Mouse (Mus musculus): ENCODE measurements around the gene Olfr172. TPM values are rescaled to one million over a fixed set of nuclear protein-coding genes. Genes with fewer than 3 reads are reported as not detected.

Gene Olfr172
- polyA plus RNA-seq, 1 experiment from 2014 or later = not detected

DNA sequence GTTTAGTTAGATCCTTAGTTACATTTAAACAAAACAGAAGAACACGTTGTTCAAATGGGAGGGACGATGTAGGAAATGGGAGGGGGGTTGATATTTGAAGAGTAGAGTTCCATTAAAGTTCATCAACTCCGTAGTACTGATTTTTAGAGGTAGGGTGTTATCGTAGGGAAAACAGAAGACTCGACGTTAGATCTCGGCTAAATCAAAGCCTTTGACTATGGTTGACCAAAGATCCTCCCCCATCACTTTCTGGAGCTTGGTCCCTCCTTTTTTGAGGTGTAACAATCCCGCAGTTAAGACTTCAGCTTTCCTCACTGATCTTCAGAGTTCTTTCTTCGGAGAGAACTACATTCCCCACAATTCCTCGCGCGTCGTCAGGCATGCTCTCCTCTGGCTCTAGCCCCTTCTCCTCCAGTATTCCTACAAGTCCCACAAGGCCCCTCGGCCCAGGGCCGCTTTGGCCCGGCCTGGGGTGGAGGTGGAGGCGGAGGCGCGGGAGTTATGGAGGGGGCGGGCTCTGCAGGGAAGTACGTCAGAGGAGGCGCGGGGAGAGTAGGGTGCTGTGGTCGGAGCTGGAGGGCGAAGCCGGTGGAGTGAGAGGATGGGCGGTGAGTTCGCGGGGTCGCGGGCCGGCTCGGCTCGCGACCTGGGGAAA, 35.4 kb downstream of the Olfr172 start, which contains the start of gene Cldnd1:
Gene Cldnd1 (plus strand): TSS at position 434 of the 655 bp plus-strand sequence.
- WGBS = 3% methylated on average over 33 of the region's 35 CpGs
- Histone ChIP-seq H3K36me3 (ENCODE audit: control insufficient read depth, insufficient read depth, low read length) (peaks cover 19% of the 10 kb centered on the region), H3K4me2 (ENCODE audit: low read depth, low read length) (peak within 1 kb of the TSS; percentile 60), H3K4me1 (ENCODE audit: control insufficient read depth, insufficient read depth, low read length) (peaks cover 8% of the 10 kb centered on the region), H3K27ac (ENCODE audit: low read depth, low read length) (peak within 1 kb of the TSS; percentile 84), H3K4me3 (ENCODE audit: low read depth, low read length) (peak within 1 kb of the TSS; percentile 69), H3K27me3 (ENCODE audit: control insufficient read depth, insufficient read depth, low read length) (no peaks in the 10 kb centered on the region), H3K9ac (replicated peaks; ENCODE audit: low read depth, low read length) (peak within 1 kb of the TSS; percentile 78), H3K9me3 (ENCODE audit: control insufficient read depth, low read length) (no peaks in the 10 kb centered on the region)
- ATAC-seq (ENCODE audit: low read depth) = peak; percentile 100

DNA sequence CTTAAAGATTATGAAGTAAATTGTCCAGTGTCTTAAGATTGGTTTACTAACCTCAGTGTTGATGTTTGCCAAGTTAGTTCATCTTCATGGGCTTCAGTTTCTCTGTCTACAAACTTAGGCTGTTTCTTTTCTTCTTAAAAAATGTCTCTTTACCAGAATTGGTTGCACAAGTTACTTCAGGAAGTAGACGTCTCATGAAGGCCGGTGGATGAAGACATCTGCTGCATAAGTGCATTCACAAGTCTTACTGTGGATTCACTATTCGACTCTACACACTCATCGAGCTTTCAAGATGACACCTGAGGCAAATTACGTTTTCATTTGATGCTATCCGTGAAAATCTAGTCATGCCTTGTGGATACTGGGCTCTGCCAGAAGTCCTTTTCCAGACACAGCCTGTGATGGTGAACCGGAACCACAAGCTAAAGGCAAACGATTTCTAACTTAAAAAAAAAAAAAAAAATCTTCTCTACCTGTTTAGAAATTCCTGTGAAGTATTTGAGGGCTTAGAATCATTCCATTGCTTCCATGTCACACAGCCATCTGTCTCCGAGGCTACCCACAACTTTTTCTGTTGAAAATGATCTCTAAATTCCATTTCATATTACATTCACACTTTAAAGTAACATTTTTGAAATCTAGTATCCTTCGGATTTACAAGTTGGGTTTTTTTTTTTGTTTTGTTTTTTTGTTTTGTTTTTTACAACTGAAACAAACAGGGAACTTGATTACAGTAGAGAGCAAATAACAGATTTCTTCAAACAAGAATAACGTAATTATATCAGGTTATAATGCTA, 36.1 kb downstream of the Olfr172 start:
- Histone ChIP-seq H3K27me3 (ENCODE audit: control insufficient read depth, insufficient read depth, low read length) (no peaks in the 10 kb centered on the region), H3K27ac (ENCODE audit: low read depth, low read length) (no peak overlapping the region), H3K4me2 (ENCODE audit: low read depth, low read length) (0 out of 2 replicates have a peak overlapping the region, but pooled peaks have one; percentile 36), H3K4me1 (ENCODE audit: control insufficient read depth, insufficient read depth, low read length) (peaks cover 8% of the 10 kb centered on the region), H3K36me3 (ENCODE audit: control insufficient read depth, insufficient read depth, low read length) (peaks cover 12% of the 10 kb centered on the region), H3K9ac (replicated peaks; ENCODE audit: low read depth, low read length) (no peak overlapping the region), H3K9me3 (ENCODE audit: control insufficient read depth, low read length) (no peaks in the 10 kb centered on the region), H3K4me3 (ENCODE audit: low read depth, low read length) (peak overlapping the region; percentile 69; the same call in 1 of the 2 replicates)
- no peak for ATAC-seq (ENCODE audit: low read depth)
- WGBS = 86% methylated on average over 11 of the region's 11 CpGs

DNA sequence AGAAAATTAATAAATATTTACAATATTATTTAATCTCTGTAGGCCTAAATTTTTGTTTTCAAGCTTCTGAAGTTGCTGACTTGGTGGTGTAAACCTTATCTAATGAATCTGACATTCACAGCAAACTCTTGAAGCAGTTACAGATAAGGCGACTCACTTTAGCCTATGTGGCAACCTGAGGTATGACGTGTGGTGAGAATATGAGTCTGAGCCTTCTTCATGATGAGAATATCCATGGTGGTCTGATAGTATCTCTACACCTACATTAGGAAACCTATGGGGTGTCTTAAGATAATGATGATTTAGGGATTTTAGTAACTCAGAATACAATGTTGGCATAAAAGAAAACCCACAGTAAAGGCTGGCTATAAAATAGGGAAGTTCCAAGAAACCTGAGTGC, 40.7 kb downstream of the Olfr172 start:
- WGBS = 87% methylated on average over 2 of the region's 2 CpGs
- no peak for ATAC-seq (ENCODE audit: low read depth)
- no peaks in the 10 kb centered on the region for H3K36me3 ChIP-seq (ENCODE audit: control insufficient read depth, insufficient read depth, low read length)
- no peak overlapping the region for H3K27ac ChIP-seq (ENCODE audit: low read depth, low read length)
- H3K9me3 ChIP-seq (ENCODE audit: control insufficient read depth, low read length) = no peaks in the 10 kb centered on the region
- no peaks in the 10 kb centered on the region for H3K27me3 ChIP-seq (ENCODE audit: control insufficient read depth, insufficient read depth, low read length)
- H3K4me1 ChIP-seq (ENCODE audit: control insufficient read depth, insufficient read depth, low read length) = no peaks in the 10 kb centered on the region
- H3K9ac ChIP-seq (replicated peaks; ENCODE audit: low read depth, low read length) = no peak overlapping the region
- no peak overlapping the region for H3K4me3 ChIP-seq (ENCODE audit: low read depth, low read length)
- H3K4me2 ChIP-seq (ENCODE audit: low read depth, low read length) = no peak overlapping the region

DNA sequence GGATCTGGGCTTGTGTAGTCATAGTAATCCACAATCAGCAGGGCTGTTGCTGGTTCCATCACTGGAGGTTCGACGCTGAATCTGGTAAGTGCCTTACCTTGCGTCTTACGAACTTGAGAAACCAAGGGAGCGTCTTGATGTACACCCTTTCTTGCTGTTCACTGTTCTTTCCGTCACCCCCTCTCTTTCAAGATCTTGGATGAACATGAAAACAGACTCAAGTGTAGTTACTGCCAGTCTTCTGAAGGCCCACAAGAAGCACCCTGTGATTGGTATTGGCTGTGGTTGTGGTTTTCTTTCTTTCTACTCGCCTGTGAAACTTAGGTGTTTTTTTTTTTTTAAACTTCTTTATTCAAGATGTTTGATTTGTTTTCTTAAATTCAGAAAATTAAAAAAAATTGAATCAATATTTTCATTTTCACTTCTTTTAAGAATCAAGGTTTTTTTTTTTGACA, 44.3 kb downstream of the Olfr172 start, which contains the start of gene Gpr15:
Gene Gpr15 (minus strand): TSS at position 405 of the 455 bp plus-strand sequence.
- no peak for ATAC-seq (ENCODE audit: low read depth)
- no peak within 1 kb of the TSS for H3K27ac ChIP-seq (ENCODE audit: low read depth, low read length)
- no peak within 1 kb of the TSS for H3K4me2 ChIP-seq (ENCODE audit: low read depth, low read length)
- no peaks in the 10 kb centered on the region for H3K9me3 ChIP-seq (ENCODE audit: control insufficient read depth, low read length)
- H3K36me3 ChIP-seq (ENCODE audit: control insufficient read depth, insufficient read depth, low read length) = no peaks in the 10 kb centered on the region
- H3K9ac ChIP-seq (replicated peaks; ENCODE audit: low read depth, low read length) = no peak within 1 kb of the TSS
- H3K27me3 ChIP-seq (ENCODE audit: control insufficient read depth, insufficient read depth, low read length) = no peaks in the 10 kb centered on the region
- no peaks in the 10 kb centered on the region for H3K4me1 ChIP-seq (ENCODE audit: control insufficient read depth, insufficient read depth, low read length)
- 92% methylated on average over 7 of the region's 7 CpGs for WGBS
- H3K4me3 ChIP-seq (ENCODE audit: low read depth, low read length) = no peak within 1 kb of the TSS

DNA sequence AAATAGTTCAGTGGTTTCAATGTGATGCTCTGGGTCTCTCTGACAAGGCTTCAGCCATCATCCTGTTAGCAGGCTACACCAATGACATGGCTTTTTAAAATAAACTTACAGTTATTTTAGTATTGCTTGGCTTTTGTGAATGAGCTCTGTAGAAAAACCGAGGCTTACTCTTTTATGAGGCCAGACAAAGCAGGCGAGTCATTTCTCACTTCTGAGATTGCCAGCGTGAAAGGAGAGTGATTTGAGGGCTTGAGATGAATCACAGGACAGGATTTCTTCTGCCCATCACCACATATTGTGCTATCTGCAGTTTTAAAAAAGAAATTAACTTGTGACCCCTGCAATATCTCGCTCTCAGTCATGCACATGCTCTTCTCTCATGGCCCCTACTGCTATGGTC, 48.0 kb downstream of the Olfr172 start:
- no peak overlapping the region for H3K9ac ChIP-seq (replicated peaks; ENCODE audit: low read depth, low read length)
- H3K27me3 ChIP-seq (ENCODE audit: control insufficient read depth, insufficient read depth, low read length) = no peaks in the 10 kb centered on the region
- no peaks in the 10 kb centered on the region for H3K36me3 ChIP-seq (ENCODE audit: control insufficient read depth, insufficient read depth, low read length)
- ATAC-seq (ENCODE audit: low read depth) = no peak
- no peaks in the 10 kb centered on the region for H3K9me3 ChIP-seq (ENCODE audit: control insufficient read depth, low read length)
- no peak overlapping the region for H3K4me2 ChIP-seq (ENCODE audit: low read depth, low read length)
- no peak overlapping the region for H3K27ac ChIP-seq (ENCODE audit: low read depth, low read length)
- 60% methylated on average over 4 of the region's 4 CpGs for WGBS
- H3K4me3 ChIP-seq (ENCODE audit: low read depth, low read length) = no peak overlapping the region
- H3K4me1 ChIP-seq (ENCODE audit: control insufficient read depth, insufficient read depth, low read length) = no peaks in the 10 kb centered on the region

DNA sequence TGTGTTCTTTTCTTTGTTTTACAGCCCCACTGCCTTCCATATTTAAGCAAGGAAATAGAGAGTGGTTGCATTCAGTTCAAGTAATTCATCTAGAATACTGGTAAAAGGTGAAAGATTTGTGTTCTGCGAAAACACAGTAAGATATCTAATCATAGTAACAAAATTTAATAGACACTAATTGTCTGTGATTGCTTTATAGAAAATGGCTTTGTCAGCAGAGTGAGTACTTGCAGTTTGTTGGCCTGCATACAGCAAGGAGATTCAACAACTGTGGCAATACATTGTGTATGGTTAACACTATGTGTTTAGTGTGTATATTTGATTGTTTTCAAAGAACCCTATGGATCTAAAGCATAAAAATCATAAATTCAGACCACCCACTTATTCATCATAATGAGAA, 49.8 kb downstream of the Olfr172 start:
- ATAC-seq (ENCODE audit: low read depth) = no peak
- Histone ChIP-seq H3K4me3 (ENCODE audit: low read depth, low read length) (no peak overlapping the region), H3K27me3 (ENCODE audit: control insufficient read depth, insufficient read depth, low read length) (no peaks in the 10 kb centered on the region), H3K27ac (ENCODE audit: low read depth, low read length) (no peak overlapping the region), H3K4me2 (ENCODE audit: low read depth, low read length) (no peak overlapping the region), H3K9me3 (ENCODE audit: control insufficient read depth, low read length) (no peaks in the 10 kb centered on the region), H3K36me3 (ENCODE audit: control insufficient read depth, insufficient read depth, low read length) (no peaks in the 10 kb centered on the region), H3K9ac (replicated peaks; ENCODE audit: low read depth, low read length) (no peak overlapping the region), H3K4me1 (ENCODE audit: control insufficient read depth, insufficient read depth, low read length) (no peaks in the 10 kb centered on the region)
- 85% methylated on average over 1 of the region's 1 CpGs for WGBS

DNA sequence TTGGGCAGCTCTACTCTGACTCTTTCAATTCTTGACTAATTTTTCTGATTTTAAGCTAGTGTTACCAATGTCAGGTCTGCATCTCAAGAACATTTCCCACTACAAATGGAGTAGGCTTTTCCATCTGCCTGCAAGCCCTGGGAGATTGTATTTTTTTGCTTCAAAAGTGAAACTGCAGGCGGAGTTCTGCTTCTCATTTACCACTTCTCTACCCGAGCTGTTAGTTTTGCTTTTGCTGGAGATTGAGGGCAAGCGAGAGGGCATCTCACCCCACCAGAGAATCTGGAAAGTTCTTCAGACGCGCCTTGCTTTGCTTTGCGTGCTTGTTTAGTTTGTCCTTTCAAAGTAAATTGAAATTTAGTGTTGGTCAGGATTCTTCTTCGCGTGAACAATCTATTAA, 50.8 kb downstream of the Olfr172 start:
- no peak overlapping the region for H3K9ac ChIP-seq (replicated peaks; ENCODE audit: low read depth, low read length)
- no peaks in the 10 kb centered on the region for H3K36me3 ChIP-seq (ENCODE audit: control insufficient read depth, insufficient read depth, low read length)
- 82% methylated on average over 8 of the region's 8 CpGs for WGBS
- ATAC-seq (ENCODE audit: low read depth) = no peak
- H3K27ac ChIP-seq (ENCODE audit: low read depth, low read length) = no peak overlapping the region
- no peaks in the 10 kb centered on the region for H3K27me3 ChIP-seq (ENCODE audit: control insufficient read depth, insufficient read depth, low read length)
- no peak overlapping the region for H3K4me3 ChIP-seq (ENCODE audit: low read depth, low read length)
- H3K4me2 ChIP-seq (ENCODE audit: low read depth, low read length) = no peak overlapping the region
- H3K9me3 ChIP-seq (ENCODE audit: control insufficient read depth, low read length) = no peaks in the 10 kb centered on the region
- no peaks in the 10 kb centered on the region for H3K4me1 ChIP-seq (ENCODE audit: control insufficient read depth, insufficient read depth, low read length)
